Mouse (Mus musculus) C2C12 (cell line): ENCODE measurements around the gene Msh5. TPM values are rescaled to one million over a fixed set of nuclear protein-coding genes. Genes with fewer than 3 reads are reported as not detected.
"Not testable (repeated sequence)": the region's sequence is repeated elsewhere in the genome, so short reads cannot be mapped to it uniquely, and the experiment has no call there.

ENCODE experiments used
- H3K27me3 ChIP-seq: one replicate; pipeline ENCODE4 v1.6.1; 2011; ENCODE audit not compliant: control insufficient read depth, insufficient read depth, insufficient read length
- H3K36me3 ChIP-seq: one replicate; pipeline ENCODE4 v1.6.1; 2011; ENCODE audit not compliant: control insufficient read depth, insufficient read depth
- H3K4me3 ChIP-seq: one replicate; pipeline ENCODE4 v1.5.1; 2011; ENCODE audit warnings: mild to moderate bottlenecking, control low read depth; ENCODE audit not compliant: poor library complexity, insufficient read depth, severe bottlenecking
- H3K79me2 ChIP-seq: one replicate; pipeline ENCODE4 v1.6.1; 2011; ENCODE audit not compliant: control insufficient read depth, insufficient read depth
- H3K79me3 ChIP-seq: one replicate; pipeline ENCODE4 v1.6.1; 2011; ENCODE audit warnings: low read depth, control low read depth
- H3ac ChIP-seq: one replicate; pipeline ENCODE3; 2011; ENCODE audit warnings: low read depth; ENCODE audit not compliant: control insufficient read depth, insufficient read length
- CEBPB ChIP-seq: IDR thresholded peaks from one replicate; pipeline ENCODE4 v1.6.1; 2011; ENCODE audit warnings: low read depth, mild to moderate bottlenecking, control low read depth, moderate library complexity
- CTCF ChIP-seq: IDR thresholded peaks from one replicate; pipeline ENCODE4 v1.5.1; 2011; ENCODE audit not compliant: control insufficient read depth, insufficient read depth, insufficient read length
- FOSL1 ChIP-seq: IDR thresholded peaks from one replicate; pipeline ENCODE4 v1.8.0; 2011; ENCODE audit warnings: mild to moderate bottlenecking, low read length; ENCODE audit not compliant: poor library complexity, insufficient read depth, severe bottlenecking
- MAX ChIP-seq: IDR thresholded peaks from one replicate; pipeline ENCODE4 v1.6.1; 2011; ENCODE audit warnings: mild to moderate bottlenecking, control low read depth
- MYOD1 ChIP-seq: IDR thresholded peaks from one replicate; pipeline ENCODE4 v1.6.1; 2011; ENCODE audit warnings: low read depth; ENCODE audit not compliant: control insufficient read depth, insufficient read length
- MYOG ChIP-seq: IDR thresholded peaks from one replicate; pipeline ENCODE4 v1.6.1; 2011; ENCODE audit not compliant: control insufficient read depth, insufficient read length; ENCODE audit errors: extremely low read depth
- USF1 ChIP-seq: IDR thresholded peaks from one replicate; pipeline ENCODE4 v1.6.1; 2011; ENCODE audit warnings: low read depth, mild to moderate bottlenecking, control low read depth, moderate library complexity
- polyA plus RNA-seq: library from polyadenylated mRNA; unstranded; fragments of >200 nt; fragmentation: generic; extraction: Trizol; gene quantifications from one replicate; pipeline ENCODE4 v1.2.1, GENCODE M21; 2012; ENCODE audit warnings: missing spikeins

Gene Msh5
- polyA plus RNA-seq, 1 experiment, result 0.76 TPM

DNA sequence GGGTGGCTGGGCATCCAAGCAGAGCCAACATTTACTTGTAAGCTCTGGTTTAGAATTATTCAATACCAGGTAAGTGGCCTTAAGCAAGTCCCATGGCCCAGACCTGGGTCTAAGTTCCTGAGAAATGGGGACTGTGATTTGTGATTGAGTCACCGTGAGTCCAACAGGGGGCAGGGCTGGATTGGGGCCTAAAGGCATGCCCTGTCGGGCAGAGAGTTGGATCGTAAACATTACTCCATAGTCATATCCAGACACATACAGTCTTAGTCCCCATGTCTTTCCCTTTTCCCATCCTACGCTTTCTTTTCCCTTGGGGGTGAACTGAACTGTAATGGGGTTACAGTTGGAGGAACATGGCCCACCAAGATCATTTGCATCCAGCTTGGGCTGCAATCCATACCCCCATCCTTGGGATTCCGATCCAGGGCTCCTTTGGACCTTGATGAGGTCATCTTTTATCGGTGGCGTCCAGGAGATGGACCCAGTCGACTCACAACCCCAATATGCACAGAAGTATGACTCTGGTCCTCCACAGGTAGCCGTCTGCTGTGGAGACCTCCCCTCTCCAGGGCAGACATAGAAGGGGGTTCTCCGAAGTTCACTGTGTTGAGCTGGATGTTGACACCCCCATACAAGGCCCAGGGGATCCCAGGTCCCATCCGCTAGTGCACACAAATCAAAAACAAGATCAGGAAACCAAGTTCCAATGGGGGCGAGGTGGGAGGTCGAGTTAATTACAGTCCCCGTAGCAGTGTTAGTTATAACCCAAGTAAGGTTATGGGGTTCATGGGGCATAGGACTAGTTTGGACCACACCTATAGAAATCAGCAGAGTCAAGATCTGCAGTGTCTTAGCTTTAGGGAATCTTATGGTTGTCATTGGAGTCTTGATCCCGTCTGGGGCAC, 47.8 kb downstream of the Msh5 start:
- no peak for TF ChIP-seq MYOG
- no peak for TF ChIP-seq CTCF
- no peak for TF ChIP-seq MAX
- no peak for TF ChIP-seq CEBPB
- no peak for TF ChIP-seq USF1
- no peak for TF ChIP-seq MYOD1
- TF ChIP-seq FOSL1, result no peak
- Histone ChIP-seq H3ac (no peak overlapping the region), H3K27me3 (no peaks in the 10 kb centered on the region), H3K36me3 (peaks cover 24% of the 10 kb centered on the region), H3K79me2 (peaks cover 65% of the 10 kb centered on the region), H3K79me3 (peaks cover 49% of the 10 kb centered on the region), H3K4me3 (peak overlapping the region; percentile 52)

DNA sequence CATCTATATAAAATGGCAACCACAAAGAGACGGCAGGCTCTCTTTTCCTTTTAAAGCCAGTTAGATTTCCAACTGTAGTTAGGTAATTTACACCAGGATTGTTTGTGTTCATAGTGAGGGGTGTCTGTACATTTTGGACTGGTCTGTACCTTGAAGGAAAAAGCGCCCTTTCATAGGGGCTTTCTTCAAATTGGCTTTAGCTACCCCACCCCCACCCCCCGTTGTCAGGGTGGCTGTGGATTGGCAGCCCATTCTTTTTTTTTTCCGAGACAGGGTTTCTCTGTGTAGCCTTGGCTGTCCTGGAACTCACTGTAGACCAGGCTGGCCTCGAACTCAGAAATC, 49.4 kb downstream of the Msh5 start:
- Histone ChIP-seq H3K36me3 (peaks cover 27% of the 10 kb centered on the region), H3K27me3 (no peaks in the 10 kb centered on the region), H3K4me3 (no peak overlapping the region), H3ac (no peak overlapping the region), H3K79me3 (peaks cover 33% of the 10 kb centered on the region), H3K79me2 (peaks cover 48% of the 10 kb centered on the region)
- TF ChIP-seq USF1, result no peak
- TF ChIP-seq CTCF, result no peak
- TF ChIP-seq FOSL1, result no peak
- no peak for TF ChIP-seq MYOD1
- TF ChIP-seq CEBPB, result no peak
- no peak for TF ChIP-seq MYOG
- no peak for TF ChIP-seq MAX

DNA sequence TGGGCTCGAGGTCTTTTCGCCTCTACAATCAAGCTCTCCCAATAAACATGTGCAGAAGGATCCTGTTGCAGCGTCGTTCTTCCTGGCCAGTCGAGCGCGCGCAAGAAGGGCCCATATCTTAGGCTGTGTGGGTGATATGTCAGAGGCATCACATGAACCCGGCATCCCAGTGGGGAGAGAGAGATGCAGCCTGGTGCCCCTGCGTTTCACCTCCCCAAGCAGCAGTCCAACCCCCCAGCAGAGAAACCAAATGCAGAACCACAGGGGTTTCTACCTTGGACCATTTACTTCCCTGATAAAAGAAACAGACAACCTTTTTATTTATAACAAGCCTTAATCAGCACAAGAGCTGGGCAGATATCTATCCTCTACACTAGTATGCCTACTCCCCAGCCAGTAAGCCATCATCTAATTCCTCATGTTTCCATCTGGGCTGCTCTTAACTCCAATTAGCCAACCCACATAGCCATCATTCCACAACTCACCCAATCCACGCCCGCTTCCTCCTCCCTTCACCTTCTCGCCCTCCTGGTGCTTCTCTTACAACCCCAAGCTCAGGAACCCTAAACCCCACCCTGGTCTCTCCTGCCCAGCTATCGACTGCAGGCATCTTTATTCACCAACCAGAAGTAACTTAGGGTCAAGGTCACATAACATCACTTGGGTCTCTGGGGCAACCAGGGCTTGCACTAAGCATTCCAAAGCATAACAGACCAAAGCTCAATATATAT, 50.0 kb downstream of the Msh5 start:
- H3K79me2 ChIP-seq, result peaks cover 43% of the 10 kb centered on the region
- H3K4me3 ChIP-seq, result no peak overlapping the region
- H3K36me3 ChIP-seq, result peaks cover 31% of the 10 kb centered on the region
- peaks cover 27% of the 10 kb centered on the region for H3K79me3 ChIP-seq
- no peak overlapping the region for H3ac ChIP-seq
- TF ChIP-seq MYOG (no peak), MAX (no peak), MYOD1 (no peak), USF1 (no peak), FOSL1 (no peak), CEBPB (no peak), CTCF (no peak)
- H3K27me3 ChIP-seq, result no peaks in the 10 kb centered on the region

DNA sequence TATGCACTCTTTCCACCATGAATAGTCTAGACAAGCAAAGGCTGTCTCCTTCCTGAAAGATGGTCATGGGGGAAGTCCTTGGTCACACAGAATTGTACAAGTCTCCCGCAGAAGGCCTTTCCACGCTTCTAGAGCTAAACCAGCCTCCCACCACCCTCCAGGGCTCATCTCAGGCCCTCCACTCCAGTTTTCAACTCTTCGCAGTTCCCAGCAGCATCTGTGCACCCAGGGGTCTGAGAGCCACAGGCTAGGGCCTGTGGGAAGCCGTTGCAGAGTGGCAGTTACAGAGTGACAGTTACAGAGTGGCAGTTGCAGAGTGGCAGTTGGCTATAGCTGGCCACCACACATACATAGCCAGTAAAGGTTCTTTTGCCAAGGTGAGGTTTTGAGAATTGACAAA, 50.6 kb downstream of the Msh5 start:
- Histone ChIP-seq H3K79me3 (peaks cover 25% of the 10 kb centered on the region), H3K79me2 (peaks cover 37% of the 10 kb centered on the region), H3K36me3 (peaks cover 38% of the 10 kb centered on the region)

DNA sequence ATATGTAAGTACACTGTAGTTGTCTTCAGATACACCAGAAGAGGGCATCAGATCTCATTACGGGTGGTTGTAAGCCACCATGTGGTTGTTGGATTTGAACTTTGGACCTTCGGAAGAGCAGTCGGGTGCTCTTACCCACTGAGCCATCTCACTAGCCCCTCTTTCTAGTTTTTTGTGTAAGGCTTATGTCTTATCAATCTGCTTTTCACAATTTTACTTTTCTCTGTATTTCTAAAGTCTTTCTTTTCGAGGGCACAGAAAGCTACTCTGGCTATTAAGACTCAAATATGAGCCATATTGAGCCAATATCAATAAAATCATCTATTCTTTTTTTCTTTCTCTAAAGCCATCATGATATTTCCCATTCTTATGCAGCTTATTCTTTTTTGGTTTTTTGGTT, 51.4 kb downstream of the Msh5 start:
- peaks cover 37% of the 10 kb centered on the region for H3K79me2 ChIP-seq
- H3K4me3 ChIP-seq, H3ac ChIP-seq, H3K27me3 ChIP-seq: not testable (repeated sequence)
- H3K36me3 ChIP-seq, result peaks cover 40% of the 10 kb centered on the region
- peaks cover 25% of the 10 kb centered on the region for H3K79me3 ChIP-seq

More for the DNA sequence above, 50.6 kb downstream of the Msh5 start:
- not testable (repeated sequence) for H3K4me3 ChIP-seq, H3K27me3 ChIP-seq, H3ac ChIP-seq

DNA sequence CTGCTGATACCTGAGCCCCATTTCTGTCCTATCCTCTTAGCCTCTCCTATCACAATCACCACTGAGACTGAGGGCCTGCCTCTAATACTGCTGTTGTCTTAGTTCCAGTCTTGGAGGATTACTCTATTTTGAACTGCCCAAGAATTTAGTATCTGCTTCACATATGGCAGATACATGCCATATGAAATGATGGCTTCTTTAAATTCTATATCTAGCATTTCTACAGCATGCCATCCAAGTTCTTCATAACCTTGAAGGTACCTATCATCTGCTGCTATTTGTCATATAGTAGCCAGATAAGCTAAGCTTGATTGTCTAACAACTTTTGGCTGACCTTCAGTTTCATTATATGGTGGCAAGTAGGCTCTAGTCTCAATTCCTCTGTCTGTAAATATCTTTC, 51.8 kb downstream of the Msh5 start:
- Histone ChIP-seq H3K36me3 (peaks cover 40% of the 10 kb centered on the region), H3K4me3 (no peak overlapping the region), H3K79me3 (peaks cover 22% of the 10 kb centered on the region), H3K27me3 (no peaks in the 10 kb centered on the region), H3ac (peak overlapping the region; percentile 12), H3K79me2 (peaks cover 34% of the 10 kb centered on the region)
- TF ChIP-seq CTCF (no peak), MYOG (no peak), CEBPB (no peak)
